Mouse (Mus musculus) olfactory bulb, adult 2 months (tissue): ENCODE measurements around the gene Msrb3.

ENCODE experiments used
- CTCF ChIP-seq: fragments of 200-500 bp; IDR thresholded peaks from 2 replicates; pipeline ENCODE4 v1.5.1; 2012; ENCODE audit warnings: low read depth, mild to moderate bottlenecking, low read length, moderate library complexity; ENCODE audit not compliant: insufficient read depth
- POLR2A ChIP-seq: fragments of 200-500 bp; IDR thresholded peaks from 2 replicates; pipeline ENCODE4 v1.6.1; 2012; ENCODE audit warnings: mild to moderate bottlenecking, low read depth, low read length, moderate library complexity; ENCODE audit not compliant: insufficient read depth

DNA sequence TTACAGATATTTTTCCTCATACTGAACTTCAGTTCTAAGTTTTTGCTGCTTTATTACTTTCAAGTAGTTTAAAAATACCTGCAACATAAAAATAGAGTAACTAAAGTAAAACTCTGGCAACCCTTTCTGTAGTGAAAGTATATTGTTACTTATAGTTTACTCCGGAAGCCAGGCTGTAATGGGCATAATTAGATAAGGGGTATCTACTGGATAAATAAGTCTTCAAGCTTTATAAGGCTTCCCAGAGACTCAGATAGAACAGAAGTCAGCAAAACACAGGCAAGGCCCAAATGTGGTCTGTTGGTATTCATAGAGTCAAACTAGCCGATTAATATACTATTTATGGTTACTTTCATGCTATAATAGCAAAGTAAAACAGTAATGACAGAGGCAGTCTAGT is 48.9 kb upstream of the Msrb3 start:
- TF ChIP-seq CTCF (no peak), POLR2A (no peak)
